Mouse (Mus musculus) spleen, adult 2 months (tissue): ENCODE data around the gene Shroom3. TPM values are rescaled to one million over a fixed set of nuclear protein-coding genes. Genes with fewer than 3 reads are reported as not detected.

Experiments used
- DNase-seq, 2 experiments: peaks; one replicate each; pipeline versions ENCODE4 v3.0.0 to v3.0.0-alpha.2; 2012 to 2021; ENCODE audit warnings: low spot score in 2 of 2, low read depth in 1 of 2
- H3K27ac ChIP-seq: fragments of 200-500 bp; 2 replicates; pipeline ENCODE4 v1.5.1; 2012; ENCODE audit warnings: low read length, inconsistent platforms; ENCODE audit not compliant: insufficient read depth
- H3K27me3 ChIP-seq: fragments of 200-500 bp; 2 replicates; pipeline ENCODE4 v1.6.1; 2012; ENCODE audit warnings: mild to moderate bottlenecking, moderate library complexity, low read length, inconsistent platforms; ENCODE audit not compliant: control insufficient read depth, insufficient read depth
- H3K36me3 ChIP-seq: fragments of 200-500 bp; 2 replicates; pipeline ENCODE4 v1.6.1; 2012; ENCODE audit warnings: mild to moderate bottlenecking, low read length, inconsistent platforms; ENCODE audit not compliant: control insufficient read depth, insufficient read depth
- H3K4me1 ChIP-seq: fragments of 200-500 bp; 2 replicates; pipeline ENCODE4 v1.6.1; 2011; ENCODE audit warnings: inconsistent platforms; ENCODE audit not compliant: control insufficient read depth, insufficient read depth, insufficient read length
- H3K4me3 ChIP-seq: fragments of 200-500 bp; 2 replicates; pipeline ENCODE4 v1.5.1; 2011; ENCODE audit warnings: mild to moderate bottlenecking, inconsistent platforms; ENCODE audit not compliant: insufficient read depth, insufficient read length; ENCODE audit errors: extremely low read depth
- CTCF ChIP-seq: fragments of 200-500 bp; IDR thresholded peaks from 2 replicates; pipeline ENCODE4 v1.5.1; 2011; ENCODE audit warnings: mild to moderate bottlenecking, inconsistent platforms; ENCODE audit not compliant: insufficient read depth, insufficient read length, insufficient replicate concordance; ENCODE audit errors: extremely low read depth
- POLR2A ChIP-seq: fragments of 200-500 bp; IDR thresholded peaks from 2 replicates; pipeline ENCODE4 v1.6.1; 2011; ENCODE audit warnings: low read depth, low read length, inconsistent platforms
- WGBS: fragments of 180-500 bp; shearing (Covaris S2); methylation state at CpG from one replicate; pipeline ENCODE4 v1.1.7; 2018; 5-methylcytosine and 5-hydroxymethylcytosine counted together
- polyA plus RNA-seq: library from polyadenylated mRNA; depleted of rRNA; stranded (reverse); fragments of >200 nt; gene quantifications from 2 replicates; pipeline ENCODE4 v1.2.3, GENCODE M21; 2012

Shroom3 gene
- polyA plus RNA-seq, 1 experiment = 9.9 TPM

- 90% methylated on average over 22 of the region's 22 CpGs for WGBS
- no peaks in the 10 kb centered on the region for H3K4me1 ChIP-seq
- TF ChIP-seq POLR2A (no peak), CTCF (no peak)
- H3K36me3 ChIP-seq = no peaks in the 10 kb centered on the region
- H3K27me3 ChIP-seq = no peaks in the 10 kb centered on the region
- no peak overlapping the region for H3K4me3 ChIP-seq
- H3K27ac ChIP-seq = no peak overlapping the region
- DNase-seq = no peak
These were observed 303.7 kb downstream of the Shroom3 start for GRCm38 (mm10) chr5:92986651-92987610.

DNA sequence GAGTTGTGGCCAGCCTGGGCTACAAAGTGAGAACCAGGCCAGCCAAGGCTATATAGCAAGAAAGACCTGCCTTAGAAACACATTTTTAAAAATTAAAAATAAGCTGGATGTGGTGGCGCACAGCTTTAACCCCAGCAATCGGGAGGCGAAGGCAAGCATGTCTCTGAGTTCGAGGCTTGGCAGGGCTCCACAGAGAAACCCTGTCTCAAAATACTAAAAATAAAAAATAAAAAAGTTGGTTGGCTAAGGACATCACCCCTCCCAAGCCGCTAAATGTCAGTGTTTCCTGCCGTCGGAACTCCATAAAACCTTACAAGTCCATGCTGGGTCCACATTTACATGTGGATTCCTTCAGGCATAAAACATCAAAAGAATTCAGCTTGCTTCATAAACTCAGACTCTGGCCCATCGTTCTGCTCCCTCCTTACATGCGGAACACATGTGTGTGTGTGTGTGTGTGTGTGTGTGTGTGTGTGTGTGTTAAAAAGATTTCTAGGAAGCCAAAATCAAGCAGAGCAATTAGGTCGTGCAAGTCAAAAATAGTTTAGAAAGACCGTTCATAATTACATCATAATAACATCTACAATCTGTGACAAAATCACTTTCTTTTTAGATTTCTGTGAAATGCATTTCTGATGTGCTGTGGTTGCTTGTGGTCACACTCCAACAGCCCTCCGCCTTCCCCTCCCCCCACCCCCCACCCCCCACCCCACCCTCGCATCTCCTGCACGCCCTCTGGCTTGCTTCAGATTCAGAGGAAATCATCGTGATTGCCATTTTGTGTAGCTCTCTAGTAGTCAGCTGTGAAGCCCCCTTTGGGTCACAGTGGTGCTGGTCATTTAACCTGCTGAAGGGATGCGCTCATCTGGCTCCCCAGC is 304.9 kb downstream of the Shroom3 start:
- 44% methylated on average over 16 of the region's 16 CpGs for WGBS
- TF ChIP-seq POLR2A (no peak), CTCF (no peak)
- no peaks in the 10 kb centered on the region for H3K36me3 ChIP-seq

DNA sequence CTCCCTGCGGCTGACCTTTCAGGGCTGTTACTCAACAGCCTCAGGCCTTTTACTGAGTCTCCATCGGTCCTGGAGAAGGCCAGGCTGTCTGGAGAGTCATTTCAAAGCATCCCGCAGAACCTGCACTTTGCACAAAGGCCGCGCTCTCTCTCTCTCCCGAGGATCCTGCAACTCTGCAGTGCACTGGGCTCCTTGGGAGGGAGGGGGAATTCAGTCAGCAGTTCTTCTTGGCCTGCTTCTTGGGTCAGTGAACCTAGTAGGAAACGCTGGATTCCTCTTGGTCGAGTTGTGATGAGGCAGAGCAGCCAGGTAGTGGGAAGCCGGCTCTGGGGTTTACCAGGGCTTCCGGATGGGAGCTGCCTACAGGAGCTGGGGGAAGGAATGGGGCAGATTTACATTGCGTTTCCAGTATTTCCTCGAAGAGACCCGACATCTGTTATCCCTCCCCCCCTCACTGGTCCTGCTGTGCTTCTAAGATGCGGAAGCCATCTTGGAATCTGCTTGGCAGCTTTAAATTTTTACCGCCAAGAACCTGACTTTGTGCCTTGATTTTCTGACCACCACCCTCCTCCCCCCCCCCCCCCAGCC is 305.6 kb downstream of the Shroom3 start:
- Histone ChIP-seq H3K4me3 (no peak overlapping the region), H3K36me3 (no peaks in the 10 kb centered on the region), H3K27ac (no peak overlapping the region), H3K27me3 (no peaks in the 10 kb centered on the region), H3K4me1 (no peaks in the 10 kb centered on the region)
- TF ChIP-seq CTCF = no peak
- TF ChIP-seq POLR2A = no peak
- no peak for DNase-seq
- 72% methylated on average over 15 of the region's 15 CpGs for WGBS

More for the DNA sequence above, 304.9 kb downstream of the Shroom3 start:
- no peak for DNase-seq
- no peak overlapping the region for H3K27ac ChIP-seq
- no peak overlapping the region for H3K4me3 ChIP-seq
- no peaks in the 10 kb centered on the region for H3K4me1 ChIP-seq
- H3K27me3 ChIP-seq = no peaks in the 10 kb centered on the region

- H3K4me3 ChIP-seq = no peak overlapping the region
- no peaks in the 10 kb centered on the region for H3K36me3 ChIP-seq
- H3K27me3 ChIP-seq = no peaks in the 10 kb centered on the region
- no peaks in the 10 kb centered on the region for H3K4me1 ChIP-seq
- H3K27ac ChIP-seq = no peak overlapping the region
- WGBS = 75% methylated on average over 3 of the region's 3 CpGs
- DNase-seq = no peak
- TF ChIP-seq CTCF = no peak
These were observed 308.9 kb downstream of the Shroom3 start for GRCm38 (mm10) chr5:92992106-92992505.

DNA sequence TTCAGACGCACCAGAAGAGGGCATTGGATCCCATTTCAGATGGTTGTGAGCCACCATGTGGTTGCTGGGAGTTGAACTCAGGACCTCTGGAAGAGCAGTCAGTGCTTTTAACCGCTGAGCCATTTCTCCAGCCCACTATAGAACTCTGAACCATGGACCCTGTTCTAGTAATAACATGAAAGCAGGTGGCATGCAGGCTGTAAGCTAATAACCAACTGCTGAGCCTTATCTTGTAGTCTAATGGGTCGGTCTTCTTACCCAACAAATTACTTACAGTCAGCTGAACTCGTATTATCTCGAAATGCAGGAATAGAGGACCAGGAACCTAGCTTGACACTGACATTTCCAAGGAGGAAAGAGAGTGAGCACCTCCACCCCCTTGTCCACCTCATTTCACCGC is 311.1 kb downstream of the Shroom3 start:
- no peaks in the 10 kb centered on the region for H3K27me3 ChIP-seq
- H3K27ac ChIP-seq = no peak overlapping the region
- no peak overlapping the region for H3K4me3 ChIP-seq
- no peaks in the 10 kb centered on the region for H3K36me3 ChIP-seq
- DNase-seq = no peak
- TF ChIP-seq POLR2A = no peak
- no peak for TF ChIP-seq CTCF
- H3K4me1 ChIP-seq = no peaks in the 10 kb centered on the region
- 92% methylated on average over 6 of the region's 6 CpGs for WGBS

- H3K36me3 ChIP-seq = no peaks in the 10 kb centered on the region
- WGBS = 81% methylated on average over 2 of the region's 2 CpGs
- TF ChIP-seq CTCF (no peak), POLR2A (no peak)
- no peak overlapping the region for H3K4me3 ChIP-seq
- H3K4me1 ChIP-seq = no peaks in the 10 kb centered on the region
- no peak overlapping the region for H3K27ac ChIP-seq
- no peak for DNase-seq
- H3K27me3 ChIP-seq = no peaks in the 10 kb centered on the region
These were observed 311.6 kb downstream of the Shroom3 start for GRCm38 (mm10) chr5:92994861-92995260.
